Mouse (Mus musculus): Measurements from ENCODE around the gene Fam19a4. TPM values are rescaled to one million over a fixed set of nuclear protein-coding genes. Genes with fewer than 3 reads are reported as not detected.

Gene Fam19a4
- total and polyA plus RNA-seq, 3 experiments: not detected

DNA sequence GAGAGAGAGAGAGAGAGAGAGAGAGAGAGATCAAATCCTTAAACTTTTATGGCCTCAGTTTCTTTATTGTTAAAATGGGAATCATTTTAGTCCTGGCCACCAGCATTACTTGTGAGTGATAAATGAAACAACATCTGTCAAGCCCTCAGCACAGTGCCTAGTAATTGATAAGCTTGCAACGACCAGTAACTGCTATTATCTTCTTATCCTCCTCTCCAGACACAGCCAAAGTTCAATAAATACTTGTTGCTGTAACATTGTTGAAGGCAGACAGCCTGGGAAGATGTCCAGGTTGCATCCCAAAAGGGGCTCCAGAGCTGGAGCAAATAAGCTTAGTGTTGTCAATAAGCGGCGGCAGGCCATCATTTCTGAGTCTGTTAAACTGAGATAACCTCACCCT lies 257.2 kb downstream of the Fam19a4 start:
- Histone ChIP-seq H3K4me2 (ENCODE audit: insufficient read depth, low read depth, poor library complexity, severe bottlenecking) (no peak overlapping the region), H3K9ac (ENCODE audit: insufficient read depth, low read depth) (no peak overlapping the region), H3K27ac (ENCODE audit: insufficient read depth, low read depth) (no peak overlapping the region), H3K27me3 (replicated peaks) (no peaks in the 10 kb centered on the region), H3K4me3 (replicated peaks in 1 of 3; ENCODE audit: low read depth in 2 of 3, low read length in 2 of 3, poor library complexity in 1 of 3) (no peak overlapping the region), H3K36me3 (replicated peaks in 1 of 2; ENCODE audit: control insufficient read depth in 1 of 2, insufficient read depth in 1 of 2, low read length in 1 of 2) (no peaks in the 10 kb centered on the region), H3K79me2 (replicated peaks; ENCODE audit: control insufficient read depth, extremely low read depth, insufficient read depth, poor library complexity, severe bottlenecking) (no peaks in the 10 kb centered on the region), H3K9me3 (replicated peaks; ENCODE audit: low read length) (no peaks in the 10 kb centered on the region), H3K4me1 (ENCODE audit: control insufficient read depth in 1 of 2, insufficient read depth in 2 of 2) (no peaks in the 10 kb centered on the region)
- DNase-seq (ENCODE audit: extremely low read depth): no peak
- dilution Hi-C loops (cut with MboI; ENCODE audit: extremely low pct_ligation_motif_present, extremely low pct_unique_long_range_greater_than_20kb, low sequenced_read_pairs) (no loop called here), in situ Hi-C loops (cut with MboI; ENCODE audit: low pct_ligation_motif_present, low pct_unique_long_range_greater_than_20kb, low sequenced_read_pairs) (no loop called here)
- TF ChIP-seq ZMIZ1 (IDR thresholded peaks at IDR 0.05; ENCODE audit: low read depth, low read length): no peak
- no peak for TF ChIP-seq E2F4 (IDR thresholded peaks at IDR 0.05; ENCODE audit: insufficient replicate concordance, low read depth, low read length)
- no peak for TF ChIP-seq ZC3H11A (IDR thresholded peaks at IDR 0.05; ENCODE audit: low read depth, low read length)
- TF ChIP-seq ELF1 (IDR thresholded peaks at IDR 0.05; ENCODE audit: low read depth, low read length): no peak

DNA sequence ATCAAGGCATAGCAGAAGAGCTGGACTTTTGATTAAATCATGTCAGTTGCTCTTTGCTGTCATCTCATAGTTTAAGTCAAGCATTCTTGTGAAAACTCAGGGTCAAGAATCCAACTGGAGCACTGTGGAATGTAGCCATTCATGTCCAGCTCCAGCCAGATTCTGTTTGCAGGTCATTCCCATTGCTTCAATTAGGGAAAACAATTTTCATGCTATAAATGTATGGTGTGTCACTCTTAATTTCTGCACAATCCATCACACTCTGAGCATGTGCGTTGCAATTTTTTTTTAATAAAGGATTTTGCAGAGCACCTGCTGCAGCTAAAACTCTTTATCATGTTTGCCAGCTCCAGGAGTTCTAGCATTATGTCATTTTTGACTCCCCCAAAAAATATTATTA lies 261.5 kb downstream of the Fam19a4 start:
- Histone ChIP-seq H3K27ac (ENCODE audit: insufficient read depth, low read depth) (no peak overlapping the region), H3K4me3 (replicated peaks in 1 of 3; ENCODE audit: low read depth in 2 of 3, low read length in 2 of 3, poor library complexity in 1 of 3) (no peak overlapping the region), H3K9ac (ENCODE audit: insufficient read depth, low read depth) (no peak overlapping the region), H3K27me3 (replicated peaks) (no peaks in the 10 kb centered on the region), H3K4me1 (ENCODE audit: control insufficient read depth in 1 of 2, insufficient read depth in 2 of 2) (no peaks in the 10 kb centered on the region), H3K9me3 (replicated peaks; ENCODE audit: low read length) (no peaks in the 10 kb centered on the region), H3K4me2 (ENCODE audit: insufficient read depth, low read depth, poor library complexity, severe bottlenecking) (no peak overlapping the region), H3K79me2 (replicated peaks; ENCODE audit: control insufficient read depth, extremely low read depth, insufficient read depth, poor library complexity, severe bottlenecking) (no peaks in the 10 kb centered on the region), H3K36me3 (replicated peaks in 1 of 2; ENCODE audit: control insufficient read depth in 1 of 2, insufficient read depth in 1 of 2, low read length in 1 of 2) (no peaks in the 10 kb centered on the region)
- TF ChIP-seq TCF12 (IDR thresholded peaks at IDR 0.05; ENCODE audit: low read depth, low read length) (no peak), CHD2 (IDR thresholded peaks at IDR 0.05; ENCODE audit: low read length) (no peak), MAZ (IDR thresholded peaks at IDR 0.05; ENCODE audit: low read depth, low read length) (no peak), JUN (IDR thresholded peaks at IDR 0.05; ENCODE audit: insufficient read depth, low read depth, low read length) (no peak), GABPA (IDR thresholded peaks at IDR 0.05; ENCODE audit: insufficient replicate concordance, low read depth, low read length) (no peak), UBTF (IDR thresholded peaks at IDR 0.05; ENCODE audit: low read depth, low read length) (no peak), NELFE (IDR thresholded peaks at IDR 0.05; ENCODE audit: low read depth, low read length) (no peak), MEF2A (IDR thresholded peaks at IDR 0.05; ENCODE audit: borderline replicate concordance, low read depth, low read length) (no peak), NRF1 (IDR thresholded peaks at IDR 0.05; ENCODE audit: low read depth, low read length) (no peak), E2F4 (IDR thresholded peaks at IDR 0.05; ENCODE audit: insufficient replicate concordance, low read depth, low read length) (no peak), ZC3H11A (IDR thresholded peaks at IDR 0.05; ENCODE audit: low read depth, low read length) (no peak), SMC3 (IDR thresholded peaks at IDR 0.05; ENCODE audit: low read depth, low read length) (no peak), KAT2A (IDR thresholded peaks at IDR 0.05; ENCODE audit: insufficient replicate concordance, low read length) (no peak), MXI1 (IDR thresholded peaks at IDR 0.05; ENCODE audit: low read depth, low read length) (no peak), ZKSCAN1 (IDR thresholded peaks at IDR 0.05; ENCODE audit: borderline replicate concordance, low read depth, low read length) (no peak)
- dilution Hi-C loops (cut with MboI; ENCODE audit: extremely low pct_ligation_motif_present, extremely low pct_unique_long_range_greater_than_20kb, low sequenced_read_pairs): no loop called here
- in situ Hi-C loops (cut with MboI; ENCODE audit: low pct_ligation_motif_present, low pct_unique_long_range_greater_than_20kb, low sequenced_read_pairs): no loop called here
- DNase-seq (ENCODE audit: extremely low read depth): no peak
